Mouse (Mus musculus): ENCODE measurements at regions not wholly inside any gene's neighbourhood (a gene's known extent, or its start where the extent isn't known, plus 50 kb on each side); places are given as distances from the start of the nearest gene placed in this dataset.

GRCm38 (mm10) chr12:39880309-39880708, 157.5 kb downstream of the Arl4a start:
- Histone ChIP-seq H3K4me3 (no peak overlapping the region), H3K27me3 (ENCODE audit: control insufficient read depth, insufficient read depth, low read length) (no peaks in the 10 kb centered on the region), H3K27ac (no peak overlapping the region), H3K79me2 (replicated peaks; ENCODE audit: control insufficient read depth, insufficient read depth, low read length) (no peaks in the 10 kb centered on the region), H3K9ac (ENCODE audit: low read depth, low read length) (no peak overlapping the region), H3K4me1 (ENCODE audit: control insufficient read depth, insufficient read depth, low read length) (no peaks in the 10 kb centered on the region), H3K36me3 (ENCODE audit: control insufficient read depth, insufficient read depth, low read length) (no peaks in the 10 kb centered on the region)
- no peak for DNase-seq
- 85% methylated on average over 1 of the region's 1 CpGs for WGBS
- intact Hi-C loops (cut with DNase I), result no loop called here
- TF ChIP-seq POLR2A (IDR thresholded peaks at IDR 0.05; ENCODE audit: insufficient read depth, low read depth, low read length) (no peak), CTCF (IDR thresholded peaks at IDR 0.05) (no peak), EP300 (IDR thresholded peaks at IDR 0.05; ENCODE audit: insufficient read depth, low read depth, low read length) (no peak)

DNA sequence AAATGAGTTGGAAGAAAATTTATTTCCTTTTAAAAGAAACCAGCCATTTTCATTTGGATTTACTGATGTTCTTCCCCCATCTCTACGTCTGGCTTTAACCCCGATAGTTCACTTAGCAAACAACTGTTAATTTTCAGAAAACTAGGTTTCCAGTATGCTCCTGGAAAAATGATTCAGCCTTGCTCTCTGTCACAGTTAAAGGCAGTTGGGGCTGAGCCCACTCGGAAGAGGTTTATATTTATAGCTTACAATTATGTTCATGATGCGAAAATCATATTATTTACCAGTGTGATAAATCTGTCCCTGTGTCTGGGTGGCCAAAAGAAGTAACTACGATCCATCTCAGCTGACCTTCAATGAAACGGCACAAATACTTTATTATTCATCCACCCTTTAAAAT, 163.9 kb downstream of the Arl4a start:
- no peaks in the 10 kb centered on the region for H3K36me3 ChIP-seq (ENCODE audit: control insufficient read depth, insufficient read depth, low read length)
- H3K27me3 ChIP-seq (ENCODE audit: control insufficient read depth, insufficient read depth, low read length), result no peaks in the 10 kb centered on the region
- intact Hi-C loops (cut with DNase I), result no loop called here
- 85% methylated on average over 6 of the region's 6 CpGs for WGBS
- DNase-seq, result no peak
- H3K4me3 ChIP-seq, result no peak overlapping the region
- no peaks in the 10 kb centered on the region for H3K4me1 ChIP-seq (ENCODE audit: control insufficient read depth, insufficient read depth, low read length)
- H3K79me2 ChIP-seq (replicated peaks; ENCODE audit: control insufficient read depth, insufficient read depth, low read length), result no peaks in the 10 kb centered on the region
- TF ChIP-seq POLR2A (IDR thresholded peaks at IDR 0.05; ENCODE audit: insufficient read depth, low read depth, low read length), result no peak
- no peak for TF ChIP-seq EP300 (IDR thresholded peaks at IDR 0.05; ENCODE audit: insufficient read depth, low read depth, low read length)
- no peak for TF ChIP-seq CTCF (IDR thresholded peaks at IDR 0.05)
- H3K9ac ChIP-seq (ENCODE audit: low read depth, low read length), result no peak overlapping the region
- no peak overlapping the region for H3K27ac ChIP-seq

DNA sequence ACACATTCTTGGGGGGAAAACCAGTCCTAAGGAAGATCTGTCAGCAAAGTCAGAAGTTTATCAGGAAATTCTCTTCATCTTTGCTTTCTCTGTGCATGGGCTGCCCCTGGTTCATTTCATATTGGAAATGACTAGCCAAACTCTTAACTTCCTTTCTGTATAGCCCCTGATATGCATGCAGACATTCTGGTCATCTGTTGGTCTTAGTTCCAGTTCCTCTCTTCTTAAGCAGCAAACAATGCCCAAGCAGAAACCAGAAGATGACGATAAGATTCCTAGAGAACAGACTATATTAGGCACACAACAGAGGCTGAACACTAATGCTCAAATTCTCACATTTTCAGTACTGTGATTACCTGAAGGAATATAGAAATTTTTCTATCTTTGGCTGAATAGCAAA, 176.0 kb downstream of the Arl4a start:
- Histone ChIP-seq H3K4me3 (no peak overlapping the region), H3K79me2 (replicated peaks; ENCODE audit: control insufficient read depth, insufficient read depth, low read length) (no peaks in the 10 kb centered on the region), H3K4me1 (ENCODE audit: control insufficient read depth, insufficient read depth, low read length) (no peaks in the 10 kb centered on the region), H3K36me3 (ENCODE audit: control insufficient read depth, insufficient read depth, low read length) (no peaks in the 10 kb centered on the region), H3K27me3 (ENCODE audit: control insufficient read depth, insufficient read depth, low read length) (no peaks in the 10 kb centered on the region), H3K9ac (ENCODE audit: low read depth, low read length) (no peak overlapping the region), H3K27ac (no peak overlapping the region)
- intact Hi-C loops (cut with DNase I), result no loop called here
- DNase-seq, result no peak
- WGBS, result 75% methylated on average over 1 of the region's 1 CpGs
- TF ChIP-seq EP300 (IDR thresholded peaks at IDR 0.05; ENCODE audit: insufficient read depth, low read depth, low read length), result no peak

GRCm38 (mm10) chr12:39851610-39852009, 186.2 kb downstream of the Arl4a start:
- Histone ChIP-seq H3K27ac (no peak overlapping the region), H3K4me1 (ENCODE audit: control insufficient read depth, insufficient read depth, low read length) (no peaks in the 10 kb centered on the region), H3K79me2 (replicated peaks; ENCODE audit: control insufficient read depth, insufficient read depth, low read length) (no peaks in the 10 kb centered on the region), H3K9ac (ENCODE audit: low read depth, low read length) (no peak overlapping the region), H3K27me3 (ENCODE audit: control insufficient read depth, insufficient read depth, low read length) (no peaks in the 10 kb centered on the region), H3K36me3 (ENCODE audit: control insufficient read depth, insufficient read depth, low read length) (no peaks in the 10 kb centered on the region), H3K4me3 (no peak overlapping the region)
- WGBS, result 48% methylated on average over 6 of the region's 6 CpGs
- TF ChIP-seq CTCF (IDR thresholded peaks at IDR 0.05), result no peak
- intact Hi-C loops (cut with DNase I), result no loop called here
- DNase-seq, result no peak

DNA sequence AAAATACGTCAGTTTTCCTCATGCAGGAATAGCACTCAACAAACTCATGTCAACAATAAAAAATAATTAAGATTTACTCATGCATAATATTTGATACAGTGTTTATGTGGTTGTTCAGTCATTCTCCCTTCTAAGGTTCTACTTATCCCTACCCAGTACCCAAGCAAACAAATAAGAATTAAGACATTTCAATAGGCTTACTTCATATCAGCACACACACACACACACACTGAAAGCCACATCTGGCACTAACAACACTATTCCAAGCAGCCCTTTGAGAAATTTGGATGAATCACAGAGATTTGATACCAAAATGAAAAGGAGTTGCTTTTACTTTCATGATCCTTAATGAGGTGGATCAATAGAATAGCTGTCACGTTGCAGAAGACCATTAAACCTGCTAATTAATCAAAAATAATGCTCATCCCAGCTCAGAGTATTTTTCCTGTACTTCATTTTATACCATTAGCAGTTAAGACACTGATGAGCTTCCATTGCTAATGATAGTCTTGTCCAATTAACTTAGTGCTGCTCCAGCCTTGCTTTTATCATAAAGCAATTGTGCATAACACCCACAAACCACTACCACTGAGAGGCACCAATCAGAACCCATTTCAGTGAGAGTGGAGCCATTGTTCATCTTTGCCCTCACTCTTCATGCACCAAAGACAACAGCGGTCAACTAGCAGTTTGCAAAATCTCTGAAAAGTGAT, 188.3 kb downstream of the Arl4a start:
- DNase-seq, result no peak
- WGBS, result 78% methylated on average over 3 of the region's 3 CpGs
- TF ChIP-seq EP300 (IDR thresholded peaks at IDR 0.05; ENCODE audit: insufficient read depth, low read depth, low read length) (no peak), CTCF (IDR thresholded peaks at IDR 0.05) (no peak), POLR2A (IDR thresholded peaks at IDR 0.05; ENCODE audit: insufficient read depth, low read depth, low read length) (no peak)
- Histone ChIP-seq H3K4me1 (ENCODE audit: control insufficient read depth, insufficient read depth, low read length) (no peaks in the 10 kb centered on the region), H3K4me3 (no peak overlapping the region), H3K9ac (ENCODE audit: low read depth, low read length) (no peak overlapping the region), H3K36me3 (ENCODE audit: control insufficient read depth, insufficient read depth, low read length) (no peaks in the 10 kb centered on the region), H3K79me2 (replicated peaks; ENCODE audit: control insufficient read depth, insufficient read depth, low read length) (no peaks in the 10 kb centered on the region), H3K27ac (no peak overlapping the region), H3K27me3 (ENCODE audit: control insufficient read depth, insufficient read depth, low read length) (no peaks in the 10 kb centered on the region)
- intact Hi-C loops (cut with DNase I), result no loop called here

- no peak for TF ChIP-seq POLR2A (IDR thresholded peaks at IDR 0.05; ENCODE audit: insufficient read depth, low read depth, low read length)
- TF ChIP-seq EP300 (IDR thresholded peaks at IDR 0.05; ENCODE audit: insufficient read depth, low read depth, low read length), result no peak
- TF ChIP-seq CTCF (IDR thresholded peaks at IDR 0.05), result no peak
- no peak overlapping the region for H3K4me3 ChIP-seq
- DNase-seq, result no peak
- no peaks in the 10 kb centered on the region for H3K4me1 ChIP-seq (ENCODE audit: control insufficient read depth, insufficient read depth, low read length)
- intact Hi-C loops (cut with DNase I), result no loop called here
- H3K27ac ChIP-seq, result no peak overlapping the region
- H3K27me3 ChIP-seq (ENCODE audit: control insufficient read depth, insufficient read depth, low read length), result no peaks in the 10 kb centered on the region
- no peak overlapping the region for H3K9ac ChIP-seq (ENCODE audit: low read depth, low read length)
- no peaks in the 10 kb centered on the region for H3K36me3 ChIP-seq (ENCODE audit: control insufficient read depth, insufficient read depth, low read length)
- H3K79me2 ChIP-seq (replicated peaks; ENCODE audit: control insufficient read depth, insufficient read depth, low read length), result no peaks in the 10 kb centered on the region
- 83% methylated on average over 2 of the region's 2 CpGs for WGBS
These were observed 197.2 kb downstream of the Arl4a start for GRCm38 (mm10) chr12:39840615-39841014.
